In genomic region chr5:15850126-15850801, GRCm38 (mm10) we compare ENCODE assay signal across 12 mouse cellular contexts.
A peak's percentile ranks its signal among the peaks of the same experiment; 100 is the strongest.
DNase-seq lines count a peak whose midpoint lies in the region; ATAC-seq and TF ChIP-seq lines count a peak whose summit lies in the region.
"Had no signal": no experiment of that assay in that cellular context is flagged by ENCODE, and none has a peak within 500 bp of the region (broad histone marks: within the 10 kb centered on the region; RNA-seq: fewer than 3 reads in every experiment).

No protein-coding gene starts in this region.

- no peaks in the 10 kb centered on the region for H3K27me3 ChIP-seq in kidney, embryonic 14.5 days (ENCODE audit: control insufficient read depth, insufficient read depth, low read length)
- no peaks in the 10 kb centered on the region for H3K27me3 ChIP-seq in kidney, adult 2 months (replicated peaks; ENCODE audit: control insufficient read depth, insufficient read depth, low read length)
- no peaks in the 10 kb centered on the region for H3K27me3 ChIP-seq in forebrain, embryonic 13.5 days
- no peaks in the 10 kb centered on the region for H3K27me3 ChIP-seq in limb, embryonic 11.5 days (ENCODE audit: control insufficient read depth, insufficient read depth, low read length)
- H3K27me3 ChIP-seq: heart, embryonic 15.5 days had no signal

- ATAC-seq in kidney, embryonic 14.5 days (ENCODE audit: low FRiP score, low TSS enrichment) = peak; percentile 57; the same call in 1 of the 2 replicates
- peak; percentile 98 for ATAC-seq in forebrain, embryonic 13.5 days
- ATAC-seq in limb, embryonic 11.5 days (ENCODE audit: insufficient number of reproducible peaks, low FRiP score, low TSS enrichment, low read depth) = peak; percentile 88
- no peak for ATAC-seq in megakaryocyte-erythroid progenitor cell, adult 5-6 weeks (replicated peaks; ENCODE audit: low FRiP score, low TSS enrichment, poor library complexity, severe bottlenecking)
- ATAC-seq: liver, postnatal 0 days had no signal

- no peaks in the 10 kb centered on the region for H3K9me3 ChIP-seq in kidney, embryonic 14.5 days (ENCODE audit: control insufficient read depth, low read length)
- no peaks in the 10 kb centered on the region for H3K9me3 ChIP-seq in forebrain, embryonic 13.5 days (replicated peaks)
- no peaks in the 10 kb centered on the region for H3K9me3 ChIP-seq in limb, embryonic 11.5 days (ENCODE audit: control insufficient read depth, low read length)
- H3K9me3 ChIP-seq: heart, embryonic 15.5 days had no signal

- H3K27ac ChIP-seq in kidney, embryonic 14.5 days (ENCODE audit: low read depth, low read length) = no peak overlapping the region
- H3K27ac ChIP-seq in kidney, adult 2 months (ENCODE audit: insufficient read depth, low read depth, low read length) = no peak overlapping the region
- H3K27ac ChIP-seq in forebrain, embryonic 13.5 days = peak overlapping the region; percentile 68
- H3K27ac ChIP-seq in limb, embryonic 11.5 days (replicated peaks; ENCODE audit: low read depth, low read length) = no peak overlapping the region
- H3K27ac ChIP-seq: heart, embryonic 15.5 days; layer of hippocampus, adult 2 months; stomach, postnatal 0 days had no signal

- WGBS in kidney, embryonic 14.5 days = 59% methylated on average over 7 of the region's 7 CpGs
- WGBS in kidney, adult 2 months = 46% methylated on average over 7 of the region's 7 CpGs
- WGBS in forebrain, embryonic 13.5 days = 24% methylated on average over 7 of the region's 7 CpGs
- WGBS in limb, embryonic 11.5 days = 47% methylated on average over 7 of the region's 7 CpGs

- no peak for TF ChIP-seq CTCF in kidney, adult 2 months (conservative IDR thresholded peaks at IDR 0.05; ENCODE audit: insufficient read depth, insufficient read length, low read depth, low read length)

- no peak for TF ChIP-seq POLR2A in kidney, adult 2 months (IDR thresholded peaks at IDR 0.05; ENCODE audit: low read depth, low read length)

- no peaks in the 10 kb centered on the region for H3K36me3 ChIP-seq in kidney, embryonic 14.5 days (ENCODE audit: control insufficient read depth, insufficient read depth, low read length)
- H3K36me3 ChIP-seq in kidney, adult 2 months (ENCODE audit: control insufficient read depth, insufficient read depth, low read length) = no peaks in the 10 kb centered on the region
- no peaks in the 10 kb centered on the region for H3K36me3 ChIP-seq in forebrain, embryonic 13.5 days (ENCODE audit: poor library complexity, severe bottlenecking)
- no peaks in the 10 kb centered on the region for H3K36me3 ChIP-seq in limb, embryonic 11.5 days (ENCODE audit: control insufficient read depth, insufficient read depth, low read length)
- H3K36me3 ChIP-seq: heart, embryonic 15.5 days had no signal

- no peaks in the 10 kb centered on the region for H3K4me1 ChIP-seq in kidney, embryonic 14.5 days (ENCODE audit: control insufficient read depth, insufficient read depth, low read length)
- no peaks in the 10 kb centered on the region for H3K4me1 ChIP-seq in kidney, adult 2 months (ENCODE audit: control insufficient read depth, insufficient read depth, low read length)
- H3K4me1 ChIP-seq in forebrain, embryonic 13.5 days = peaks cover 8% of the 10 kb centered on the region
- no peaks in the 10 kb centered on the region for H3K4me1 ChIP-seq in limb, embryonic 11.5 days (ENCODE audit: control insufficient read depth, insufficient read depth, low read length)
- H3K4me1 ChIP-seq: heart, embryonic 15.5 days had no signal

- DNase-seq in kidney, adult 2 months = no peak
- peak; percentile 50 for DNase-seq in limb, embryonic 11.5 days (ENCODE audit: low spot score)
- DNase-seq in retina, embryonic 14.5 days (ENCODE audit: low spot score) = peak; percentile 74
- DNase-seq in heart, postnatal 4 days = no peak
- no peak for DNase-seq in heart, adult 18-20 months
- DNase-seq: liver, postnatal 0 days had no signal

- H3K4me3 ChIP-seq in kidney, embryonic 14.5 days (ENCODE audit: low read length) = no peak overlapping the region
- H3K4me3 ChIP-seq in kidney, adult 2 months (ENCODE audit: insufficient read depth, low read depth, low read length) = no peak overlapping the region
- H3K4me3 ChIP-seq in forebrain, embryonic 13.5 days = no peak overlapping the region
- H3K4me3 ChIP-seq in limb, embryonic 11.5 days (ENCODE audit: low read depth, low read length) = no peak overlapping the region
- H3K4me3 ChIP-seq: heart, embryonic 15.5 days; layer of hippocampus, adult 2 months had no signal

- H3K4me2 ChIP-seq in kidney, embryonic 14.5 days (replicated peaks; ENCODE audit: low read depth, low read length) = no peak overlapping the region
- no peak overlapping the region for H3K4me2 ChIP-seq in forebrain, embryonic 13.5 days
- no peak overlapping the region for H3K4me2 ChIP-seq in limb, embryonic 11.5 days (ENCODE audit: low read depth, severe bottlenecking)
- H3K4me2 ChIP-seq: heart, embryonic 15.5 days had no signal

- no peak overlapping the region for H3K9ac ChIP-seq in kidney, embryonic 14.5 days (ENCODE audit: low read depth, low read length)
- no peak overlapping the region for H3K9ac ChIP-seq in forebrain, embryonic 13.5 days
- H3K9ac ChIP-seq in limb, embryonic 11.5 days (ENCODE audit: low read length) = no peak overlapping the region
- H3K9ac ChIP-seq: heart, embryonic 15.5 days; liver, postnatal 0 days had no signal

Comparison
In these comparisons a context has a peak if more than half of its experiments do, and no peak if none do; other contexts are left out.
1. DNase-seq: peak in limb, embryonic 11.5 days (single experiment) and retina, embryonic 14.5 days (single experiment); none in kidney, adult 2 months (single experiment), heart, postnatal 4 days (single experiment) and heart, adult 18-20 months (0 of 2).